Mouse (Mus musculus) hindbrain, embryonic 14.5 days (tissue): Measurements from ENCODE around the gene Hist1h2ak. TPM values are rescaled to one million over a fixed set of nuclear protein-coding genes. Genes with fewer than 3 reads are reported as not detected.
"Not testable (repeated sequence)": the region's sequence is repeated elsewhere in the genome, so short reads cannot be mapped to it uniquely, and the experiment has no call there.

Source experiments
- ATAC-seq: fragments of 200-750 bp; cut with Nextera tagmentation; 2 replicates; pipeline ENCODE4 v1.8.0; 2017; ENCODE audit warnings: moderate number of reproducible peaks, mild to moderate bottlenecking, moderate TSS enrichment, moderate library complexity; ENCODE audit not compliant: low FRiP score
- DNase-seq: peaks from one replicate; pipeline ENCODE4 v3.0.0-alpha.2; 2015; ENCODE audit warnings: low spot score
- H3K27ac ChIP-seq: fragments of 300-500 bp; sonication (generic); 2 replicates; pipeline ENCODE4 v1.5.1; 2014; ENCODE audit warnings: mild to moderate bottlenecking, moderate library complexity
- H3K27me3 ChIP-seq: fragments of 300-500 bp; sonication (generic); 2 replicates; pipeline ENCODE4 v1.6.1; 2014; ENCODE audit warnings: mild to moderate bottlenecking, low read length, mixed read lengths; ENCODE audit not compliant: control insufficient read depth, insufficient read depth
- H3K36me3 ChIP-seq: fragments of 300-500 bp; sonication (generic); replicated peaks from 2 replicates; pipeline ENCODE4 v1.6.1; 2014; ENCODE audit not compliant: control insufficient read depth, insufficient read depth
- H3K4me1 ChIP-seq: fragments of 300-500 bp; sonication (generic); replicated peaks from 2 replicates; pipeline ENCODE4 v1.6.1; 2014; ENCODE audit warnings: antibody characterized with exemption, low read length, mixed read lengths; ENCODE audit not compliant: control insufficient read depth, insufficient read depth
- H3K4me2 ChIP-seq: fragments of 300-500 bp; sonication (generic); replicated peaks from 2 replicates; pipeline ENCODE4 v1.6.1; 2014; ENCODE audit warnings: mild to moderate bottlenecking, moderate library complexity
- H3K4me3 ChIP-seq: fragments of 300-500 bp; sonication (generic); replicated peaks from 2 replicates; pipeline ENCODE4 v1.5.1; 2014; ENCODE audit warnings: mild to moderate bottlenecking, low read length
- H3K9ac ChIP-seq: fragments of 300-500 bp; sonication (generic); 2 replicates; pipeline ENCODE4 v1.6.1; 2014
- H3K9me3 ChIP-seq: fragments of 300-500 bp; sonication (generic); 2 replicates; pipeline ENCODE4 v1.6.1; 2016; ENCODE audit warnings: low read length; ENCODE audit not compliant: control insufficient read depth
- WGBS: fragments of 180-500 bp; shearing (Covaris S2); extraction: QIAGEN DNeasy Blood & Tissue Kit; methylation state at CpG from one replicate; pipeline ENCODE4 v1.1.7; 2014; 5-methylcytosine and 5-hydroxymethylcytosine counted together
- polyA plus RNA-seq: library from polyadenylated mRNA; unstranded; fragments of >200 nt; fragmentation: Nextera tagmentation; extraction: Ambion mirVana; gene quantifications from 2 replicates; pipeline ENCODE4 v1.2.1, GENCODE M21; 2014

Gene Hist1h2ak
- polyA plus RNA-seq, 1 experiment from 2014 or later: 3.4 TPM

DNA sequence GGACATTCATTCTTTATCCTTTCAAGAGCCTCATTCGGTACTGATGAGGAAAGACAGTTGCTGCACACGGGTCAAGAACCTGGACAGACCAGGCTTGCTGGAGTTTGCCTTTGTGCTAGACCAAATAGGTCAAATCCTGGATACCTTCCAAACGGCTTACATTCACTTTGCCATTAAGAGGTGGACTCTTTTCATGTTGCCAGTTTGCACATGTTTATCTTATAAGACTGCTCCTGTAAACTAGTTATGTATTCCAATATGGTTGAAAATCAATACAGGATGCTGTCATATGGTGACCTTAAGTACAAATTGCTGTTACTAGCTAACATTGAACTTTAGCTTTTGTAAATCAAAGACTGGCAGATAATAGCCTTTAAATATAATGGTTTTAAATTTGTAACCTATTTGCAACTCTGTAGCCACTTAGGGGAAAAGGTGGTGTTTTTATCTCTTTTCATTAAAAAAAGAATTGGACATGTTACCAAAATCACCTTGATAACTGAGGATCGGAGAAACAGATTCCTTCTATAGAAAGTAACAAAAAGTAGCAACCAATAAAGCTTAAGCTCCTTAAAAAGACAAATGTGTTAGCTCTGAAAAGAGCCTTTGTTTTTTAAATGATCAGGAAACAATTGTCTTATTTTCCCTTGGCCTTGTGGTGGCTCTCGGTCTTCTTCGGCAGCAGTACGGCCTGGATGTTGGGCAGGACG is 32.7 kb upstream of the Hist1h2ak start:
- peaks cover 31% of the 10 kb centered on the region for H3K4me1 ChIP-seq

GRCm38 (mm10) chr13:21784311-21784710 is 30.7 kb upstream of the Hist1h2ak start:
- ATAC-seq (no peak), DNase-seq (no peak)
- Histone ChIP-seq H3K4me2 (peak overlapping the region; percentile 81), H3K9me3 (no peaks in the 10 kb centered on the region), H3K27ac (peak overlapping the region; percentile 61), H3K9ac (peak overlapping the region; percentile 16; the same call in 1 of the 2 replicates), H3K27me3 (no peaks in the 10 kb centered on the region), H3K4me1 (peaks cover 38% of the 10 kb centered on the region), H3K36me3 (no peaks in the 10 kb centered on the region), H3K4me3 (peak overlapping the region; percentile 34; the same call in 1 of the 2 replicates)
- 17% methylated on average over 6 of the region's 6 CpGs for WGBS

More for the DNA sequence above, 32.7 kb upstream of the Hist1h2ak start:
- Histone ChIP-seq H3K4me3 (peak overlapping the region; percentile 33), H3K9ac (peak overlapping the region; percentile 49), H3K4me2 (peak overlapping the region; percentile 66), H3K9me3 (no peaks in the 10 kb centered on the region), H3K36me3 (no peaks in the 10 kb centered on the region), H3K27me3 (no peaks in the 10 kb centered on the region), H3K27ac (peak overlapping the region; percentile 70)
- DNase-seq (peak; percentile 20), ATAC-seq (no peak)
- 2% methylated on average over 8 of the region's 8 CpGs for WGBS

GRCm38 (mm10) chr13:21783734-21784161 is 30.1 kb upstream of the Hist1h2ak start:
- Histone ChIP-seq H3K36me3 (no peaks in the 10 kb centered on the region), H3K4me3 (peak overlapping the region; percentile 34), H3K27me3 (no peaks in the 10 kb centered on the region), H3K27ac (peak overlapping the region; percentile 61), H3K4me2 (peak overlapping the region; percentile 81), H3K9me3 (no peaks in the 10 kb centered on the region), H3K4me1 (peaks cover 38% of the 10 kb centered on the region), H3K9ac (peak overlapping the region; percentile 16)
- DNase-seq: peak; percentile 74
- 2% methylated on average over 9 of the region's 9 CpGs for WGBS
- ATAC-seq: no peak

GRCm38 (mm10) chr13:21783255-21783617 is 29.6 kb upstream of the Hist1h2ak start, which contains the start of gene Hist1h3i:
Hist1h3i (minus strand) TSS chr13:21783370.
- peak within 1 kb of the TSS; percentile 34 for H3K4me3 ChIP-seq
- peak; percentile 92 for DNase-seq
- H3K4me2 ChIP-seq: peak within 1 kb of the TSS; percentile 81
- no peaks in the 10 kb centered on the region for H3K27me3 ChIP-seq
- peaks cover 35% of the 10 kb centered on the region for H3K4me1 ChIP-seq
- no peaks in the 10 kb centered on the region for H3K36me3 ChIP-seq
- peak; percentile 81 for ATAC-seq
- no peaks in the 10 kb centered on the region for H3K9me3 ChIP-seq
- peak within 1 kb of the TSS; percentile 68 for H3K27ac ChIP-seq
- 0% methylated on average over 15 of the region's 20 CpGs for WGBS
- H3K9ac ChIP-seq: peak within 1 kb of the TSS; percentile 57

- peak overlapping the region; percentile 81 for H3K4me2 ChIP-seq
- H3K27me3 ChIP-seq, H3K9me3 ChIP-seq, ATAC-seq, DNase-seq, H3K36me3 ChIP-seq: not testable (repeated sequence)
- H3K4me3 ChIP-seq: peak overlapping the region; percentile 34
- H3K4me1 ChIP-seq: peaks cover 30% of the 10 kb centered on the region
- 1% methylated on average over 13 of the region's 35 CpGs for WGBS
- H3K27ac ChIP-seq: peak overlapping the region; percentile 68
- H3K9ac ChIP-seq: peak overlapping the region; percentile 57
Measured at GRCm38 (mm10) chr13:21782361-21783254, 29.0 kb upstream of the Hist1h2ak start.

- Histone ChIP-seq H3K4me2 (no peak overlapping the region), H3K27me3 (no peaks in the 10 kb centered on the region), H3K27ac (no peak overlapping the region), H3K36me3 (no peaks in the 10 kb centered on the region), H3K9me3 (no peaks in the 10 kb centered on the region), H3K4me1 (peaks cover 30% of the 10 kb centered on the region), H3K4me3 (no peak overlapping the region), H3K9ac (no peak overlapping the region)
- ATAC-seq (no peak), DNase-seq (no peak)
- 95% methylated on average over 1 of the region's 1 CpGs for WGBS
Measured at GRCm38 (mm10) chr13:21781639-21782038, 28.0 kb upstream of the Hist1h2ak start.

DNA sequence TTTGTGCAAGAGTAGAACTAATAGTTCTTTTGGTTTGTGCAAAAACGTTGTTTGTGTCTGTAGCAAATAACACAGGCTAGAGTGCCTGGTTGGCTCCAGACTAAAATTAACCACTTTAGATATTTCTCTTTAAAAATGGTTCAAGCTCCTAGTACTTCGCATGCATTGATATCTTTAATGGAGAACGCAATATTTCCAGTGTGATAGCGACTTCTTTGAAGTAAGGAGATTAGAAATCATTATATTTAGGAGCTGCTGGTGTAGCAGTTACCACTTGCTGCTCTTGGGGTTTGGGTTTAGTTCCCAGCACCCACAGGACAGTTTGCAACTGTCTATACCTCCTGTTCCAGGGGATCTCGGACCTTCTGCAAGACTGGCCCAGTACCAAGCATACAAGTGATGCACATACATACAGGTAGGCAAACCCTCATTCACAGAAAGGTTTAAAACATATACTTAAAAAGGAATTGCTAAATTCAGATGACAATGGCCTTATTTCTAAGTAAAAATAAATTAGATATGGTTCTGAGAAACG is 27.5 kb upstream of the Hist1h2ak start:
- Histone ChIP-seq H3K27ac (no peak overlapping the region), H3K4me3 (peak overlapping the region; percentile 33; the same call in 1 of the 2 replicates), H3K4me1 (peaks cover 24% of the 10 kb centered on the region), H3K27me3 (no peaks in the 10 kb centered on the region), H3K36me3 (no peaks in the 10 kb centered on the region), H3K9ac (no peak overlapping the region), H3K9me3 (no peaks in the 10 kb centered on the region), H3K4me2 (peak overlapping the region; percentile 69)
- 46% methylated on average over 6 of the region's 6 CpGs for WGBS
- no peak for ATAC-seq
- no peak for DNase-seq

- Histone ChIP-seq H3K36me3 (no peaks in the 10 kb centered on the region), H3K9me3 (no peaks in the 10 kb centered on the region), H3K9ac (peak within 1 kb of the TSS; percentile 32), H3K4me2 (peak within 1 kb of the TSS; percentile 69), H3K27ac (peak within 1 kb of the TSS; percentile 63), H3K4me1 (peaks cover 22% of the 10 kb centered on the region), H3K27me3 (no peaks in the 10 kb centered on the region), H3K4me3 (peak within 1 kb of the TSS; percentile 33)
- ATAC-seq (no peak), DNase-seq (peak; percentile 55)
- WGBS: under 1% methylated on average over 44 of the region's 44 CpGs
Measured at GRCm38 (mm10) chr13:21779767-21780731, 26.4 kb upstream of the Hist1h2ak start, which contains the start of gene Hist1h1b. Hist1h1b (minus strand) TSS chr13:21780625.
